Mouse (Mus musculus) spleen, adult 2 months (tissue): ENCODE results near the gene Olfr156.

Source experiments
- CTCF ChIP-seq: fragments of 200-500 bp; IDR thresholded peaks from 2 replicates; pipeline ENCODE4 v1.5.1; 2011; ENCODE audit warnings: mild to moderate bottlenecking, inconsistent platforms; ENCODE audit not compliant: insufficient read depth, insufficient read length, insufficient replicate concordance; ENCODE audit errors: extremely low read depth
- POLR2A ChIP-seq: fragments of 200-500 bp; IDR thresholded peaks from 2 replicates; pipeline ENCODE4 v1.6.1; 2011; ENCODE audit warnings: low read depth, low read length, inconsistent platforms

DNA sequence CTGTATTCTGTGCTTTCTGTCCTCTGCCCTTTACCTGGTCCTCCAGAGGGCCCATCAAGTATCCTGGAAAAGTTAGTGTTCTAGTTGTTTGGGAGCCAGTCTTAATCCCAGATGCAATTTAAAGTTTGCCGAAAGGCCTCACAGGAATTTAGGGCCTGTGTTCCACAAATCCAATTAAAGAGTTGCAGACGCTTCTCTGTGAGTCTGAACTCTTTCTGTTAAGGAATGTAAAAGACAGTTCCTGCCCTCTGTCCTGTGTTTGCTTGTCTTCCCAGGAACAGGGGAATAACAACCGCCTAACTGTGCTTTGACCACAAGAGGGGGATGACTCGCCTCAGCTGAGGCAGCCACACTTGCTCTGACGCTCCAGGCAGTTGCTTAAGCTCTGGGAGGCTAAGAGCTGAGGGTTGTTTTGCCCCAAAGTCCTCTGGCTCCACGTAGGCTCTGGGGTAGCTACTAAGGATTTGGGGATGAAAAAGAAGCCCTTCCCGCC, at the start of gene Olfr156:
- TF ChIP-seq CTCF (no peak), POLR2A (no peak)
